Comparison of ENCODE assay signal across 22 mouse cellular contexts in the genomic region with DNA sequence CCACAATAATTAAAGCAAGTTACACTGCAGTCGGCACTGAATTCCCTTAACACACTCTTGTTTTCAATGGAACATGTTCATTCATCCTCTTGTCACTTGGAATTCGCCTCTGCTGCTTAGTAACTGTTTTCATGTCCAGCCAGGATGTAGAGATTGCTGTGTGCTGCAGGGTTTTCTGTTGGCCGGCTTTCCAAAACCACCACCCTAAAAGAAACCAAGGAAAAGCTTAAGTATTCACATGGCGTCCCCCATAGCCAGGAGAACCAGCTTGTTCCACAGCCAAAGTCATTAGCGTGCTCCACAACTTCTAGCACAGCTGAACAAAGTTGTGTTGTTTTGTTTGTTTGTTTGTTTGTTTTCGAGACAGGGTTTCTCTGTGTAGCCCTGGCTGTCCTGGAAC. TPM values are rescaled to one million over a fixed set of nuclear protein-coding genes. Genes with fewer than 3 reads are reported as not detected.
DNase-seq lines count a peak whose midpoint lies in the region; ATAC-seq and TF ChIP-seq lines count a peak whose summit lies in the region.
"Had no signal": no experiment of that assay in that cellular context is flagged by ENCODE, and none has a peak within 500 bp of the region (broad histone marks: within the 10 kb centered on the region; RNA-seq: fewer than 3 reads in every experiment).

No protein-coding gene starts in this region.

- no peak for ATAC-seq in limb, embryonic 12.5 days (ENCODE audit: insufficient number of reproducible peaks, insufficient read depth, low FRiP score, low TSS enrichment, low read depth)
- no peak for ATAC-seq in midbrain, postnatal 0 days (ENCODE audit: low FRiP score)
- ATAC-seq: activated CD4-positive, CD25-positive, alpha-beta regulatory T cell, adult 4 months; Patski had no signal

- no peak for TF ChIP-seq CTCF in midbrain, postnatal 0 days (IDR thresholded peaks at IDR 0.05)

- no peak overlapping the region for H3K4me3 ChIP-seq in limb, embryonic 12.5 days (replicated peaks)
- H3K4me3 ChIP-seq in limb, embryonic 10.5 days: no peak overlapping the region
- no peak overlapping the region for H3K4me3 ChIP-seq in midbrain, postnatal 0 days (ENCODE audit: low read depth, low read length)
- no peak overlapping the region for H3K4me3 ChIP-seq in midbrain, embryonic 10.5 days
- H3K4me3 ChIP-seq: embryonic facial prominence, embryonic 13.5 days; forebrain, embryonic 10.5 days; heart, embryonic 10.5 days; hindbrain, embryonic 15.5 days had no signal

- H3K27me3 ChIP-seq in limb, embryonic 12.5 days: no peaks in the 10 kb centered on the region
- H3K27me3 ChIP-seq in limb, embryonic 10.5 days (ENCODE audit: low read depth, poor library complexity, severe bottlenecking): no peaks in the 10 kb centered on the region
- no peaks in the 10 kb centered on the region for H3K27me3 ChIP-seq in midbrain, postnatal 0 days (ENCODE audit: insufficient read depth, low read length)
- no peaks in the 10 kb centered on the region for H3K27me3 ChIP-seq in midbrain, embryonic 10.5 days (ENCODE audit: low read depth, poor library complexity, severe bottlenecking)
- H3K27me3 ChIP-seq: CH12.LX; embryonic facial prominence, embryonic 13.5 days; hindbrain, embryonic 15.5 days; Patski had no signal

- peak; percentile 24 for DNase-seq in heart, adult 11 months
- no peak for DNase-seq in heart, postnatal 36 days
- DNase-seq in limb, embryonic 10.5 days (ENCODE audit: low spot score): no peak
- DNase-seq in midbrain, postnatal 0 days (ENCODE audit: low spot score): peak; percentile 49
- DNase-seq in midbrain, embryonic 10.5 days (ENCODE audit: low spot score): no peak
- no peak for DNase-seq in frontal cortex, postnatal 14 days (ENCODE audit: low spot score in 2 of 2)
- DNase-seq: adrenal gland, postnatal 14 days; cerebellum, adult 18-20 months; cerebellum, adult 9-11 months; cerebellum, postnatal 36 days; gastrocnemius, postnatal 36 days; heart, adult 18-20 months; heart, postnatal 10 days had no signal

- H3K27ac ChIP-seq in limb, embryonic 12.5 days: peak overlapping the region; percentile 68
- no peak overlapping the region for H3K27ac ChIP-seq in limb, embryonic 10.5 days
- no peak overlapping the region for H3K27ac ChIP-seq in midbrain, postnatal 0 days (ENCODE audit: low read depth, low read length)
- H3K27ac ChIP-seq in midbrain, embryonic 10.5 days (replicated peaks): no peak overlapping the region
- H3K27ac ChIP-seq: embryonic facial prominence, embryonic 13.5 days; forebrain, embryonic 10.5 days; heart, embryonic 10.5 days; hindbrain, embryonic 15.5 days had no signal

- no peaks in the 10 kb centered on the region for H3K9me3 ChIP-seq in limb, embryonic 12.5 days
- H3K9me3 ChIP-seq in limb, embryonic 10.5 days (replicated peaks): no peaks in the 10 kb centered on the region
- H3K9me3 ChIP-seq in midbrain, postnatal 0 days (ENCODE audit: low read length): no peaks in the 10 kb centered on the region
- no peaks in the 10 kb centered on the region for H3K9me3 ChIP-seq in midbrain, embryonic 10.5 days (replicated peaks)
- H3K9me3 ChIP-seq: embryonic facial prominence, embryonic 13.5 days; forebrain, embryonic 10.5 days; heart, embryonic 10.5 days; hindbrain, embryonic 15.5 days had no signal

- H3K9ac ChIP-seq in limb, embryonic 12.5 days (replicated peaks): no peak overlapping the region
- no peak overlapping the region for H3K9ac ChIP-seq in midbrain, postnatal 0 days (replicated peaks; ENCODE audit: low read length, poor library complexity, severe bottlenecking)
- H3K9ac ChIP-seq: embryonic facial prominence, embryonic 13.5 days; hindbrain, embryonic 15.5 days had no signal

- H3K36me3 ChIP-seq in limb, embryonic 12.5 days: peaks cover 62% of the 10 kb centered on the region
- peaks cover 64% of the 10 kb centered on the region for H3K36me3 ChIP-seq in limb, embryonic 10.5 days
- peaks cover 23% of the 10 kb centered on the region; the same call in 1 of the 2 replicates for H3K36me3 ChIP-seq in midbrain, postnatal 0 days (ENCODE audit: insufficient read depth, low read length)
- peaks cover 50% of the 10 kb centered on the region for H3K36me3 ChIP-seq in midbrain, embryonic 10.5 days

- intact Hi-C loops in heart, postnatal 36 days (cut with DNase I): no loop called here

- WGBS in limb, embryonic 12.5 days: 86% methylated on average over 6 of the region's 6 CpGs
- 93% methylated on average over 6 of the region's 6 CpGs for WGBS in limb, embryonic 10.5 days
- WGBS in midbrain, postnatal 0 days: 87% methylated on average over 6 of the region's 6 CpGs
- WGBS in midbrain, embryonic 10.5 days: 93% methylated on average over 6 of the region's 6 CpGs

- no peak overlapping the region for H3K4me2 ChIP-seq in limb, embryonic 12.5 days
- no peak overlapping the region for H3K4me2 ChIP-seq in midbrain, postnatal 0 days (ENCODE audit: low read depth, low read length, poor library complexity, severe bottlenecking)
- H3K4me2 ChIP-seq: embryonic facial prominence, embryonic 13.5 days; hindbrain, embryonic 15.5 days had no signal

- peaks cover 18% of the 10 kb centered on the region for H3K4me1 ChIP-seq in limb, embryonic 12.5 days (replicated peaks)
- H3K4me1 ChIP-seq in limb, embryonic 10.5 days: no peaks in the 10 kb centered on the region
- no peaks in the 10 kb centered on the region for H3K4me1 ChIP-seq in midbrain, postnatal 0 days (ENCODE audit: insufficient read depth, low read length)
- 0 out of 2 replicates have a peak, but pooled peaks cover 5% of the 10 kb centered on the region for H3K4me1 ChIP-seq in midbrain, embryonic 10.5 days
- H3K4me1 ChIP-seq: hindbrain, embryonic 15.5 days had no signal

RNA-seq across cellular contexts. Expression of gene Cdkl1, which starts 14.1 kb away (rescaled TPM):
- total RNA-seq in heart, postnatal 36 days (2021): 10 to 100 TPM in 1 of 2 experiments, 1 to 10 TPM in 1; 6.3 to 13.9 TPM
- 0.88 and 1.2 TPM in 2 replicates for polyA plus RNA-seq in limb, embryonic 12.5 days (2016; fragmentation: Nextera tagmentation; extraction: Ambion mirVana)
- 1.0 and 1.2 TPM in 2 replicates for polyA plus RNA-seq in limb, embryonic 10.5 days (2016; fragmentation: Nextera tagmentation; extraction: Ambion mirVana)
- total RNA-seq in midbrain, postnatal 0 days (2014; rRNA removed): 40.3 and 46.0 TPM in 2 replicates
- 21.7 and 21.8 TPM in 2 replicates for polyA plus RNA-seq in midbrain, postnatal 0 days (2015; fragmentation: Nextera tagmentation; extraction: Ambion mirVana)
- 0.68 and 0.77 TPM in 2 replicates for polyA plus RNA-seq in midbrain, embryonic 10.5 days (2016; fragmentation: Nextera tagmentation; extraction: Ambion mirVana)
- total RNA-seq: CH12.LX; hematopoietic stem cell, adult 5-6 weeks had no signal
- polyA plus RNA-seq: activated CD4-positive, CD25-positive, alpha-beta regulatory T cell, adult 4 months had no signal

Comparison
In these comparisons a context has a peak if more than half of its experiments do, and no peak if none do; other contexts are left out.
1. DNase-seq: peak in heart, adult 11 months (single experiment) and midbrain, postnatal 0 days (single experiment); none in heart, postnatal 36 days (0 of 2), limb, embryonic 10.5 days (single experiment), midbrain, embryonic 10.5 days (single experiment) and frontal cortex, postnatal 14 days (0 of 2).
2. RNA of gene Cdkl1, which starts 14.1 kb away (polyA plus RNA-seq): 21.7 to 21.8 TPM in midbrain, postnatal 0 days; 0.88 to 1.2 TPM in limb, embryonic 12.5 days, 1.0 to 1.2 TPM in limb, embryonic 10.5 days and 0.68 to 0.77 TPM in midbrain, embryonic 10.5 days; every median in the first group is over 10 times any median in the second.